Mouse (Mus musculus) layer of hippocampus, postnatal 10 days (tissue): ENCODE measurements at regions not wholly inside any gene's neighbourhood (a gene's known extent, or its start where the extent isn't known, plus 50 kb on each side); places are given as distances from the start of the nearest gene placed in this dataset.
A peak's percentile ranks its signal among the peaks of the same experiment; 100 is the strongest.

Experiments
- DNase-seq, 2 experiments: peaks; one replicate each; pipeline ENCODE4 v3.0.0; 2021; ENCODE audit warnings: low spot score in 2 of 2

- DNase-seq, result no peak
These were observed 950.1 kb downstream of the Otol1 start for GRCm38 (mm10) chr3:70957470-70957869.

- DNase-seq, result no peak
These were observed 955.1 kb downstream of the Otol1 start for GRCm38 (mm10) chr3:70962498-70962897.

- DNase-seq, result no peak
These were observed 969.5 kb downstream of the Otol1 start for GRCm38 (mm10) chr3:70976945-70977344.

GRCm38 (mm10) chr3:70990916-70991315 lies 983.5 kb downstream of the Otol1 start:
- DNase-seq, result no peak

GRCm38 (mm10) chr3:71003052-71003451 lies 995.6 kb downstream of the Otol1 start:
- peak; percentile 43 to 64 for DNase-seq
